Mouse (Mus musculus): ENCODE data around the gene Neurl3. TPM values are rescaled to one million over a fixed set of nuclear protein-coding genes. Genes with fewer than 3 reads are reported as not detected.

Neurl3 gene
- total RNA-seq, 2 experiments from 2014 or later: 1.9 to 2.5 TPM

GRCm38 (mm10) chr1:36258631-36259030 is 15.8 kb downstream of the Neurl3 start:
- DNase-seq: no peak

- no peak for DNase-seq
These were observed 17.2 kb downstream of the Neurl3 start for GRCm38 (mm10) chr1:36257276-36257675.

GRCm38 (mm10) chr1:36255871-36256640 is 18.4 kb downstream of the Neurl3 start:
- no peak for DNase-seq

DNA sequence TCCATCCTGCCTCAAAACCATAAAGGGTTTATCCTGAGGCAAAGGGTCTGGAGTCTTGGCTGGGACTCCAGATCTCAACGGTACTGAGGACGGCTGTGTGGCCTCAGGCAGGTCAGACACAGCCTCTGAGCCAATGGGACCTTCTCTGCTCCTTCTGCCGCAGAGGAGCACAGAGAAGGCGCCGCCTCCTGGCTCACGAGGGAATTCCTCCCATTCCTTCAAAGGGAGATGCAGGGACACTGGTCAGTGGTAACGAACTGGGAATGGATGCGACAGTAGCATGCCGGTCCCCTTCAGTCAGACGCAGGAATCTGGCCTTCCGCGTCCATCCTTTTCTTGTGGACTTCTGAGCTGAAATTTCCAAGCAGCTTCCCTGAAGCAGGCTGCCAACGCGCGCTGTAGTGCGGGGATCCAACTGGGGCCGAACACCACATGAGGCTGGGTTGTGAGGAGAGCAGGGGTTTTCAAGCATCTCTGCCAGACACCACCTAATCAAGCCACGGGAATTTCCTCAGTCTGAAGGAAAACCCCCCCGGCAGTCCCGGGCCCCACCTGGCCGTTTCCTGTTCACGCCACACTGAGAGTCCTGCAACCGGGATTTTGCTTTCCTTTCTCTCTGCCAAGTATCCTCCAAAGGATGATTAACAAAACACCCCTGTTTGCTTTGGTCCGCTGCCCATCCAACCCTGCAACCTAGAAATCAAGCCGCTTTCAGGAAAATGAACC is 19.7 kb downstream of the Neurl3 start:
- DNase-seq: peak; percentile 34

- peak; percentile 51 for DNase-seq
These were observed 21.7 kb downstream of the Neurl3 start for GRCm38 (mm10) chr1:36252791-36253190.

DNA sequence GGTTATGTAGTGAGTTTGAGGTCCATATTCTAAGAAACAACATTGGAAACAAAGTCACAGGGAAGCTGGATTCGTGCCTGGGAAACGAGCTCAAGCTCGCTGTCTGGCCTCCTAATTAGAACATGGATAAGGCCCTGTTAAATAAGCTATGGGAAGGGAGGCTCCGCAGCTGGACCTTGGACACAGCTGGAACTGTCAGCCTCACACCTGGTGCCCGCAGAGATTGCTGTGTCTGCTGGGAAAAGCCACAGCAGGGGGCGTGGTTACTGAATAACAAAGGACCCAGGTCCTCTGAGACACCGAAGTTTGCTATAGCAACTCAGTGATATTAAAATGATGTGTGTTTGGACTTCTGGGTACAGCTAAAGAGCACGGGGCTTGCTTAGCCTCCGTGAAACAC is 23.1 kb downstream of the Neurl3 start:
- no peak for DNase-seq

GRCm38 (mm10) chr1:36246688-36247087 is 27.8 kb downstream of the Neurl3 start:
- DNase-seq: no peak

GRCm38 (mm10) chr1:36244828-36245215 is 29.7 kb downstream of the Neurl3 start:
- DNase-seq: no peak

GRCm38 (mm10) chr1:36244058-36244827 is 30.2 kb downstream of the Neurl3 start, which contains the start of gene Uggt1:
Uggt1 (minus strand) TSS chr1:36244720.
- peak; percentile 87 for DNase-seq

- no peak for DNase-seq
These were observed 30.9 kb downstream of the Neurl3 start for GRCm38 (mm10) chr1:36243447-36244057.

- no peak for DNase-seq
These were observed 32.5 kb downstream of the Neurl3 start for GRCm38 (mm10) chr1:36241903-36242429.

DNA sequence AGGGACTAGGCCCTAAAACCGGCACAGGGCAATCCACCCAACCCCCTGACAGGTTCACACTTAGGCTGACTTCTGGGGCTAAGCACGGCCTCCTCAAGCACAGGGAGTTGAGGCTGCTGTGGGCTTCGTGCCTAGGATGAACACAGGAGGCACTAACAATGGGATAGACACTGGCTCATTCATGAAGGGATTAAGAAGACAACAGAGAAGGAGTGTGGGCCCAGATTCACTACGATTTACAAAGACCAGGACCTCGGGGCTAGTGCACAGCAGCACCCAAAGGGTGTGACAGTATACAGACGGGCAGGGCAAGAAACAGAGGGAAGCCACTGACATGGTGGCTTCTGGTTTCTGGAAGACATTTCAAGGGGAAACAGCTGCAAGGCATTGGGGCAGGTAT is 34.3 kb downstream of the Neurl3 start:
- DNase-seq: no peak

GRCm38 (mm10) chr1:36239396-36239795 is 35.1 kb downstream of the Neurl3 start:
- DNase-seq: no peak

GRCm38 (mm10) chr1:36235855-36236254 is 38.6 kb downstream of the Neurl3 start:
- no peak for DNase-seq

- no peak for DNase-seq
These were observed 39.3 kb downstream of the Neurl3 start for GRCm38 (mm10) chr1:36235057-36235639.

- DNase-seq: no peak
These were observed 41.3 kb downstream of the Neurl3 start for GRCm38 (mm10) chr1:36233218-36233617.

- no peak for DNase-seq
These were observed 43.4 kb downstream of the Neurl3 start for GRCm38 (mm10) chr1:36230919-36231705.

DNA sequence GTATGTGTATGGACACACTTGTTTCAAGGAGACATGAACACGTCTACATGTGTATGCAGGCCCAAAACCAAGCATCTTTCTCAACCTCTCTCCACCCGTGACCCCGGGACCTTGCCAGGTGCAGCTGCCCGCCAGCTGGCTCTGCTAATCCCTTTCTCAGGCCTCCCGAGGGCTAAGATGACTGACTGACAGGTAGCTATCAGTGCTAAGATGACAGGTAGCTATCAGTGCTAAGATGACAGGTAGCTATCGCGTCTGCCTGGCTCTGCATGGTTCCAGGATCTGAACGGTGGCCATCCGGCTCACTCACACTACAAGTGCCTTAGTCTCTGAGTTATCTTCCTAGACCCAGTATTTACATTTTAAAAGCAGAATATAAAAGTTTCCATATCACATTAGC is 46.0 kb downstream of the Neurl3 start:
- DNase-seq: no peak

DNA sequence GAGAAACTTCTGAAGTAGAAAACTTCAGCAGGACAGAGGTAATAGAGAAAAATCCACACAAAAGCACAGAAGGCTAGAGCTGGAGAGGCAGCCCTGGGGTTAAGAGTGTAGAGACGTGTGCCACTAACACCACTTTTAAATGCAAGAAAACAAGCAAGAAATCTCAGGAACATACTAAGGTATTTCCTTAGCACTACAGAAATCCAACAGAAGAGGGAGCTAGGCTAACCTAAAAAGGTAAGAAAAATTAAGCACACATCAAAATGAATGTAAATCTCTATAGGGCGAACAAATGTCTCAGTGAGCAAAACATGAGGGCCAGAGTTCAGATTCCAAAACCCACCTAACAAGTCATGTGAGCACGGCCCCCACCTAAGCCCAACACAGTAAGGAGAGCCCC is 49.8 kb downstream of the Neurl3 start:
- DNase-seq: no peak

All from gastrocnemius, postnatal 10 days (tissue).